Mouse (Mus musculus): Measurements from ENCODE around the gene Tgfbr1. TPM values are rescaled to one million over a fixed set of nuclear protein-coding genes. Genes with fewer than 3 reads are reported as not detected.

Tgfbr1 gene
- total RNA-seq (2023), result 35.5 and 46.2 TPM in 2 replicates

DNA sequence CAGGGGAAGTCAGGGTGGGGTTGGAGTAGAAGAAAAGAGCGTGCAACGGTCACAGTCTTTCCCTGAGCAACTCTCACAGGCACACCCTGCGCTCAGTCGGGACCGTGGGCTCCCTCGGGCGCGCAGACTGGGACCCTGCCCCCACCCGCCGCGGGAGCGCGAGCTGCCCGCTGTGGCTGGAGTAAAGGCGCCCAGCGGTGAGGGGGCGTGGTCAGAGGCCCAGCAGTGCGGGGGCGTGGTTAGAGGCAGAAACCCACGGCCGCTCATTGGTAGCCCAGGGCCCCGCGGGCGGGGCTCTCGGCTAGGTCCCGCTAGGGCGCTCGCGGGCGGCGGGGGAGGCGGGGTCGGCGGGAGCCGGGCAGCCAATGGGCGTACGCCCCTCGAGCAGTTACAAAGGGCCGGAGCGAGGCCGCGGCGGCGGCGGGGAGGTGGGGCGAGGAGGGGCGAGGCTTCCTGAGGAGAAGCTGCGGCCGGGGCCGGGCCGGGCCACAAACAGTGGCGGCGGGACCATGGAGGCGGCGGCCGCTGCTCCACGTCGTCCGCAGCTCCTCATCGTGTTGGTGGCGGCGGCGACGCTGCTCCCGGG lies at the start of gene Tgfbr1:
Gene Tgfbr1 (plus strand): TSS at position 420 of the 586 bp plus-strand sequence.

Other genes starting within 250 kb of the Tgfbr1 start
- 0.16 and 0.38 TPM in 2 replicates for gene Col15a1, start 145.1 kb upstream of the Tgfbr1 start, total RNA-seq (2023)
- 7.5 and 11.1 TPM in 2 replicates for gene Alg2, start 121.1 kb downstream of the Tgfbr1 start, total RNA-seq (2023)
- gene Sec61b, start 121.4 kb downstream of the Tgfbr1 start, total RNA-seq (2023), result 127 and 137 TPM in 2 replicates